ENCODE assay signal across 13 mouse cellular contexts in the genomic region with DNA sequence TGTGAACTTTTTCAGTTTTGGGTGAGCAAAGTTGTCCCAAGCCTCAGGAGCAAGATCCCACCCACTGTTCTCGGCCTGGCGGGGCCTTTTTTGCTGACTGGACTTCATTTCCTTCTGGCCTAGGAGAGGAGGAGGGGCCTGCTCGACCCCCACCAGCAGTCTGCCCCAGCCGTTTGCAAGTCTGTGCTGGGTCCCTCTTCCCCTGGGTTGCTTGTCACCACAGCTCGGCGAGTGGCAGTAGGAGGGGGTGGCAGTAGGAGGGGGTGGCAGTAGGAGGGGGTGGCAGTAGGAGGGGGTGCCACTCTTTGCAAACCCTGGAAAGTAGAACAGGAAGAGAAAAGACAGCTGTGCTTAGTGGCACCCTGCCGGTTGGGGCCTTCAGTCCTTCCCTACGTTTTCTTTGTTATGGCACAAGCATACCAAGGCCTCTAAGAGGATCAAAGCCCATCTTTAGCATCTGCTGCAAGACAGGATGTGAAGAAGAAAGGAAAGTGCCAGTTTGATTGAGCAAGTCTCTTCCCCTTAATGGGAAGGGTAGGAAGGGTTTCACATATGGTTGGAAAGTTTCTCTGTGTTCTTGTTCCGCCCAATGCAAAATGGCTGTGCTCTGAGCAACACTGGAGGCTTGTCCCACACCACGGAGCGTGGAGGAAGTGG. TPM values are rescaled to one million over a fixed set of nuclear protein-coding genes. Genes with fewer than 3 reads are reported as not detected.
DNase-seq lines count a peak whose midpoint lies in the region; ATAC-seq and TF ChIP-seq lines count a peak whose summit lies in the region.
"Had no signal": no experiment of that assay in that cellular context is flagged by ENCODE, and none has a peak within 500 bp of the region (broad histone marks: within the 10 kb centered on the region; RNA-seq: fewer than 3 reads in every experiment).

No protein-coding gene starts in this region.

- no peaks in the 10 kb centered on the region for H3K9me3 ChIP-seq in heart, embryonic 11.5 days (replicated peaks; ENCODE audit: control insufficient read depth, low read length)
- H3K9me3 ChIP-seq in midbrain, embryonic 10.5 days (replicated peaks) = no peaks in the 10 kb centered on the region
- H3K9me3 ChIP-seq in midbrain, postnatal 0 days (ENCODE audit: low read length) = no peaks in the 10 kb centered on the region
- H3K9me3 ChIP-seq: limb, embryonic 15.5 days had no signal

- H3K4me1 ChIP-seq in heart, embryonic 11.5 days (ENCODE audit: control insufficient read depth, insufficient read depth, low read length) = no peaks in the 10 kb centered on the region
- H3K4me1 ChIP-seq in midbrain, embryonic 10.5 days = peaks cover 8% of the 10 kb centered on the region
- no peaks in the 10 kb centered on the region for H3K4me1 ChIP-seq in midbrain, postnatal 0 days (ENCODE audit: insufficient read depth, low read length)
- H3K4me1 ChIP-seq: limb, embryonic 15.5 days had no signal

- no peaks in the 10 kb centered on the region for H3K27me3 ChIP-seq in heart, embryonic 11.5 days (ENCODE audit: control insufficient read depth, insufficient read depth, low read length)
- peaks cover 53% of the 10 kb centered on the region for H3K27me3 ChIP-seq in midbrain, embryonic 10.5 days (ENCODE audit: low read depth, poor library complexity, severe bottlenecking)
- H3K27me3 ChIP-seq in midbrain, postnatal 0 days (ENCODE audit: insufficient read depth, low read length) = no peaks in the 10 kb centered on the region

- DNase-seq in heart, postnatal 36 days = no peak
- DNase-seq in midbrain, embryonic 10.5 days (ENCODE audit: low spot score) = peak; percentile 37
- DNase-seq in midbrain, postnatal 0 days (ENCODE audit: low spot score) = no peak
- DNase-seq in thymus, postnatal 14 days = peak; percentile 57
- no peak for DNase-seq in spleen, adult 18-20 months
- no peak for DNase-seq in left cerebral cortex, postnatal 14 days (ENCODE audit: low spot score in 2 of 2)
- DNase-seq: cerebellum, postnatal 36 days had no signal

- no peak overlapping the region for H3K4me3 ChIP-seq in heart, embryonic 11.5 days (ENCODE audit: low read depth, low read length)
- peak overlapping the region; percentile 21; the same call in 1 of the 2 replicates for H3K4me3 ChIP-seq in midbrain, embryonic 10.5 days
- no peak overlapping the region for H3K4me3 ChIP-seq in midbrain, postnatal 0 days (ENCODE audit: low read depth, low read length)
- H3K4me3 ChIP-seq: limb, embryonic 15.5 days had no signal

- no peak overlapping the region for H3K4me2 ChIP-seq in heart, embryonic 11.5 days
- no peak overlapping the region for H3K4me2 ChIP-seq in midbrain, postnatal 0 days (ENCODE audit: low read depth, low read length, poor library complexity, severe bottlenecking)
- H3K4me2 ChIP-seq: limb, embryonic 15.5 days had no signal

- ATAC-seq in heart, embryonic 11.5 days (replicated peaks; ENCODE audit: insufficient number of reproducible peaks, low FRiP score, low TSS enrichment) = no peak
- no peak for ATAC-seq in midbrain, postnatal 0 days (ENCODE audit: low FRiP score)
- ATAC-seq in hematopoietic stem cell, adult 5-6 weeks (replicated peaks in 1 of 2; ENCODE audit: insufficient read depth in 1 of 2, low FRiP score in 2 of 2, low TSS enrichment in 1 of 2, low read depth in 1 of 2, poor library complexity in 2 of 2, severe bottlenecking in 2 of 2) = peak; percentile 80 to 89

- intact Hi-C loops in heart, postnatal 36 days (cut with DNase I) = no loop called here
- intact Hi-C loops in left cerebral cortex, postnatal 14 days (cut with DNase I) = no loop called here

- peak overlapping the region; percentile 41; the same call in 1 of the 2 replicates for H3K27ac ChIP-seq in heart, embryonic 11.5 days (ENCODE audit: low read depth, low read length)
- H3K27ac ChIP-seq in midbrain, embryonic 10.5 days (replicated peaks) = peak overlapping the region; percentile 75
- no peak overlapping the region for H3K27ac ChIP-seq in midbrain, postnatal 0 days (ENCODE audit: low read depth, low read length)
- H3K27ac ChIP-seq: limb, embryonic 15.5 days had no signal

- 0 out of 2 replicates have a peak overlapping the region, but pooled peaks have one; percentile 16 for H3K9ac ChIP-seq in heart, embryonic 11.5 days (ENCODE audit: low read depth, low read length)
- no peak overlapping the region for H3K9ac ChIP-seq in midbrain, postnatal 0 days (replicated peaks; ENCODE audit: low read length, poor library complexity, severe bottlenecking)
- H3K9ac ChIP-seq: limb, embryonic 15.5 days had no signal

- no peak for TF ChIP-seq CTCF in midbrain, postnatal 0 days (IDR thresholded peaks at IDR 0.05)

- no peaks in the 10 kb centered on the region for H3K36me3 ChIP-seq in heart, embryonic 11.5 days (ENCODE audit: control insufficient read depth, insufficient read depth, low read length)
- no peaks in the 10 kb centered on the region for H3K36me3 ChIP-seq in midbrain, embryonic 10.5 days
- no peaks in the 10 kb centered on the region for H3K36me3 ChIP-seq in midbrain, postnatal 0 days (ENCODE audit: insufficient read depth, low read length)
- H3K36me3 ChIP-seq: limb, embryonic 15.5 days had no signal

- 28% methylated on average over 11 of the region's 11 CpGs for WGBS in heart, embryonic 11.5 days (ENCODE audit: insufficient replicate concordance)
- WGBS in midbrain, embryonic 10.5 days = 24% methylated on average over 11 of the region's 11 CpGs
- WGBS in midbrain, postnatal 0 days = 26% methylated on average over 11 of the region's 11 CpGs

RNA-seq across cellular contexts. Expression of gene Tceal8, which starts 8.9 kb away (rescaled TPM):
- polyA plus RNA-seq in heart, embryonic 11.5 days (2014; fragmentation: Nextera tagmentation; extraction: Ambion mirVana) = 281 and 290 TPM in 2 replicates
- total RNA-seq in heart, postnatal 36 days (2021) = 10 to 100 TPM; 17.0 to 19.2 TPM
- polyA plus RNA-seq in midbrain, embryonic 10.5 days (2016; fragmentation: Nextera tagmentation; extraction: Ambion mirVana) = 178 and 192 TPM in 2 replicates
- total RNA-seq in midbrain, postnatal 0 days (2014; rRNA removed) = 84.0 and 99.7 TPM in 2 replicates
- 133 and 135 TPM in 2 replicates for polyA plus RNA-seq in midbrain, postnatal 0 days (2015; fragmentation: Nextera tagmentation; extraction: Ambion mirVana)
- 90.9 and 95.8 TPM in 2 replicates for total RNA-seq in hematopoietic stem cell, adult 5-6 weeks (2017)
- total RNA-seq in left cerebral cortex, postnatal 14 days (2021) = 10 to 100 TPM; 36.8 to 42.7 TPM

RNA-seq across cellular contexts. Expression of gene Tceal5, which starts 22.7 kb away (rescaled TPM):
- 4.0 and 5.9 TPM in 2 replicates for polyA plus RNA-seq in heart, embryonic 11.5 days (2014; fragmentation: Nextera tagmentation; extraction: Ambion mirVana)
- under 1 TPM in 1 of 2 experiments, not detected in 1; 0.58 TPM for total RNA-seq in heart, postnatal 36 days (2021)
- 3.1 and 3.4 TPM in 2 replicates for polyA plus RNA-seq in midbrain, embryonic 10.5 days (2016; fragmentation: Nextera tagmentation; extraction: Ambion mirVana)
- total RNA-seq in midbrain, postnatal 0 days (2014; rRNA removed) = 7.9 and 14.2 TPM in 2 replicates
- polyA plus RNA-seq in midbrain, postnatal 0 days (2015; fragmentation: Nextera tagmentation; extraction: Ambion mirVana) = 37.1 and 39.2 TPM in 2 replicates
- total RNA-seq in hematopoietic stem cell, adult 5-6 weeks (2017) = 1.6 and 10.1 TPM in 2 replicates
- 100 to 1,000 TPM; 119 to 143 TPM for total RNA-seq in left cerebral cortex, postnatal 14 days (2021)
- total RNA-seq: monocyte, adult 5-6 weeks had no signal

RNA-seq across cellular contexts. Expression of gene Tceal7, which starts 33.6 kb away (rescaled TPM):
- 6.6 and 7.3 TPM in 2 replicates for polyA plus RNA-seq in heart, embryonic 11.5 days (2014; fragmentation: Nextera tagmentation; extraction: Ambion mirVana)
- 1 to 10 TPM in 1 of 2 experiments, not detected in 1; 1.1 TPM for total RNA-seq in heart, postnatal 36 days (2021)
- 0.70 TPM in 2 replicates for polyA plus RNA-seq in midbrain, embryonic 10.5 days (2016; fragmentation: Nextera tagmentation; extraction: Ambion mirVana)
- 2.6 and 6.2 TPM in 2 replicates for total RNA-seq in midbrain, postnatal 0 days (2014; rRNA removed)
- 5.7 and 5.8 TPM in 2 replicates for polyA plus RNA-seq in midbrain, postnatal 0 days (2015; fragmentation: Nextera tagmentation; extraction: Ambion mirVana)
- not detected in 2 replicates for total RNA-seq in hematopoietic stem cell, adult 5-6 weeks (2017)
- total RNA-seq in left cerebral cortex, postnatal 14 days (2021) = 1 to 10 TPM; 3.6 to 5.8 TPM
- total RNA-seq: monocyte, adult 5-6 weeks had no signal
- polyA plus RNA-seq: C2C12; gonadal fat pad, adult 2 months had no signal

RNA-seq across cellular contexts. Expression of gene Bex1, which starts 34.3 kb away (rescaled TPM):
- 197 and 204 TPM in 2 replicates for polyA plus RNA-seq in heart, embryonic 11.5 days (2014; fragmentation: Nextera tagmentation; extraction: Ambion mirVana)
- total RNA-seq in heart, postnatal 36 days (2021) = 1 to 10 TPM; 2.7 to 3.1 TPM
- polyA plus RNA-seq in midbrain, embryonic 10.5 days (2016; fragmentation: Nextera tagmentation; extraction: Ambion mirVana) = 139 and 163 TPM in 2 replicates
- 73.9 and 108 TPM in 2 replicates for total RNA-seq in midbrain, postnatal 0 days (2014; rRNA removed)
- polyA plus RNA-seq in midbrain, postnatal 0 days (2015; fragmentation: Nextera tagmentation; extraction: Ambion mirVana) = 336 and 338 TPM in 2 replicates
- total RNA-seq in hematopoietic stem cell, adult 5-6 weeks (2017) = 35.0 and 39.9 TPM in 2 replicates
- 100 to 1,000 TPM in 1 of 2 experiments, 10 to 100 TPM in 1; 95.2 to 113 TPM for total RNA-seq in left cerebral cortex, postnatal 14 days (2021)
- total RNA-seq: monocyte, adult 5-6 weeks had no signal
- polyA plus RNA-seq: C2C12 had no signal

RNA-seq across cellular contexts. Expression of gene Bex4, which starts 42.2 kb away (rescaled TPM):
- polyA plus RNA-seq in heart, embryonic 11.5 days (2014; fragmentation: Nextera tagmentation; extraction: Ambion mirVana) = 221 and 236 TPM in 2 replicates
- 1 to 10 TPM in 1 of 2 experiments, under 1 TPM in 1; 0.49 to 1.2 TPM for total RNA-seq in heart, postnatal 36 days (2021)
- polyA plus RNA-seq in midbrain, embryonic 10.5 days (2016; fragmentation: Nextera tagmentation; extraction: Ambion mirVana) = 88.7 and 106 TPM in 2 replicates
- 66.6 and 75.0 TPM in 2 replicates for total RNA-seq in midbrain, postnatal 0 days (2014; rRNA removed)
- polyA plus RNA-seq in midbrain, postnatal 0 days (2015; fragmentation: Nextera tagmentation; extraction: Ambion mirVana) = 189 and 207 TPM in 2 replicates
- total RNA-seq in hematopoietic stem cell, adult 5-6 weeks (2017) = 17.6 and 26.4 TPM in 2 replicates
- total RNA-seq in left cerebral cortex, postnatal 14 days (2021) = 10 to 100 TPM; 19.9 to 29.8 TPM
- total RNA-seq: monocyte, adult 5-6 weeks had no signal
- polyA plus RNA-seq: C2C12 had no signal

Comparison
In these comparisons a context has a peak if more than half of its experiments do, and no peak if none do; other contexts are left out.
1. DNase-seq: peak in midbrain, embryonic 10.5 days (single experiment) and thymus, postnatal 14 days (single experiment); none in heart, postnatal 36 days (0 of 2), midbrain, postnatal 0 days (single experiment), spleen, adult 18-20 months (0 of 2) and left cerebral cortex, postnatal 14 days (0 of 2).
2. ATAC-seq: peak in hematopoietic stem cell, adult 5-6 weeks (2 of 2); none in heart, embryonic 11.5 days (single experiment) and midbrain, postnatal 0 days (single experiment).